ENCODE assay signal across 21 mouse cellular contexts in genomic region chr16:20540438-20540837, GRCm38 (mm10). TPM values are rescaled to one million over a fixed set of nuclear protein-coding genes. Genes with fewer than 3 reads are reported as not detected.
DNase-seq lines count a peak whose midpoint lies in the region; ATAC-seq and TF ChIP-seq lines count a peak whose summit lies in the region.
"Had no signal": no experiment of that assay in that cellular context is flagged by ENCODE, and none has a peak within 500 bp of the region (broad histone marks: within the 10 kb centered on the region; RNA-seq: fewer than 3 reads in every experiment).

No protein-coding gene starts in this region.

- no peak overlapping the region for H3K4me3 ChIP-seq in G1E (ENCODE audit: low read depth, low read length)
- no peak overlapping the region for H3K4me3 ChIP-seq in macrophage (ENCODE audit: inconsistent target)
- no peak overlapping the region for H3K4me3 ChIP-seq in limb, embryonic 10.5 days
- H3K4me3 ChIP-seq: forebrain, embryonic 15.5 days; stomach, embryonic 15.5 days had no signal

- H3K36me3 ChIP-seq in G1E (replicated peaks): peaks cover 80% of the 10 kb centered on the region
- peaks cover 51% of the 10 kb centered on the region for H3K36me3 ChIP-seq in macrophage (ENCODE audit: inconsistent target)
- H3K36me3 ChIP-seq in limb, embryonic 10.5 days: peaks cover 77% of the 10 kb centered on the region

- peaks cover 58% of the 10 kb centered on the region for H3K79me2 ChIP-seq in macrophage (ENCODE audit: inconsistent target)

- TF ChIP-seq CTCF in G1E (IDR thresholded peaks at IDR 0.05; ENCODE audit: low read depth, low read length): no peak

- peaks cover 47% of the 10 kb centered on the region for H3K4me1 ChIP-seq in G1E (ENCODE audit: insufficient read depth, low read depth, low read length)
- H3K4me1 ChIP-seq in limb, embryonic 10.5 days: peaks cover 26% of the 10 kb centered on the region

- peak; percentile 69 for ATAC-seq in G1E (ENCODE audit: extremely low read depth, insufficient number of reproducible peaks, low FRiP score, poor library complexity, severe bottlenecking)
- no peak for ATAC-seq in megakaryocyte-erythroid progenitor cell, adult 5-6 weeks (replicated peaks; ENCODE audit: low FRiP score, low TSS enrichment, poor library complexity, severe bottlenecking)
- ATAC-seq: activated CD4-positive, CD25-positive, alpha-beta regulatory T cell, adult 4 months; forebrain, embryonic 15.5 days; Patski had no signal

- H3K9me3 ChIP-seq in G1E (replicated peaks): no peaks in the 10 kb centered on the region
- H3K9me3 ChIP-seq in limb, embryonic 10.5 days (replicated peaks): no peaks in the 10 kb centered on the region
- H3K9me3 ChIP-seq: forebrain, embryonic 15.5 days; stomach, embryonic 15.5 days had no signal

- peak; percentile 89 for DNase-seq in heart, adult 11 months
- no peak for DNase-seq in heart, adult 8-10 months (ENCODE audit: low spot score)
- DNase-seq in 416B (ENCODE audit: low read depth): peak; percentile 51
- no peak for DNase-seq in G1E (ENCODE audit: low spot score)
- DNase-seq in limb, embryonic 10.5 days (ENCODE audit: low spot score): no peak
- DNase-seq: B cell, adult 2 months; cerebellum, adult 11-12 months; cerebellum, postnatal 25 days; embryo, embryonic 11 days; gastrocnemius, postnatal 25 days; kidney, adult 9 months; kidney, postnatal 25 days; retina, postnatal 1 day had no signal

- H3K27me3 ChIP-seq in G1E (ENCODE audit: insufficient read depth, low read length): no peaks in the 10 kb centered on the region
- H3K27me3 ChIP-seq in limb, embryonic 10.5 days (ENCODE audit: low read depth, poor library complexity, severe bottlenecking): no peaks in the 10 kb centered on the region
- H3K27me3 ChIP-seq: forebrain, embryonic 15.5 days; Patski; stomach, embryonic 15.5 days had no signal

- H3K27ac ChIP-seq in macrophage: peak overlapping the region; percentile 97
- H3K27ac ChIP-seq in limb, embryonic 10.5 days: no peak overlapping the region
- H3K27ac ChIP-seq: forebrain, embryonic 15.5 days; stomach, embryonic 15.5 days had no signal

- WGBS in macrophage (ENCODE audit: missing documents): 67% methylated on average over 4 of the region's 4 CpGs
- 86% methylated on average over 4 of the region's 4 CpGs for whole genome bisulfite sequencing in limb, embryonic 10.5 days

RNA-seq across cellular contexts. Expression of gene Ap2m1, which starts 5.2 kb away (rescaled TPM):
- total RNA-seq in heart, adult 8-10 months (2022): 100 to 1,000 TPM; 186 to 215 (median 203) TPM
- total RNA-seq in G1E (2014; fragmentation: Nextera tagmentation) (302 and 342 TPM in 2 replicates), G1E (2017) (173 and 186 TPM in 2 replicates)
- polyA plus RNA-seq in G1E (2012) (67.5 and 73.4 TPM in 2 replicates), macrophage (2018) (675 to 1,015 TPM (median 722 TPM) in 3 replicates)
- total RNA-seq in macrophage (2018; cell fraction: chromatin; rRNA removed): 100 to 1,000 TPM; 127 to 545 (median 357) TPM
- total RNA-seq in macrophage (2018; cell fraction: cytosol; rRNA removed): 100 to 1,000 TPM; 501 to 774 (median 571) TPM
- total RNA-seq in macrophage (2018; cell fraction: nucleus; rRNA removed): 100 to 1,000 TPM; 149 to 410 (median 261) TPM
- 536 and 586 TPM in 2 replicates for polyA plus RNA-seq in limb, embryonic 10.5 days (2016; fragmentation: Nextera tagmentation; extraction: Ambion mirVana)
- 166 and 200 TPM in 2 replicates for total RNA-seq in megakaryocyte-erythroid progenitor cell, adult 5-6 weeks (2014; fragmentation: Nextera tagmentation)
- total RNA-seq in megakaryocyte-erythroid progenitor cell, adult 5-6 weeks (2017): 113 and 150 TPM in 2 replicates

RNA-seq across cellular contexts. Expression of gene Abcf3, which starts 7.9 kb away (rescaled TPM):
- 10 to 100 TPM; 62.4 to 85.5 (median 78.0) TPM for total RNA-seq in heart, adult 8-10 months (2022)
- total RNA-seq in G1E (2014; fragmentation: Nextera tagmentation): 34.6 and 35.1 TPM in 2 replicates
- 66.1 and 70.1 TPM in 2 replicates for total RNA-seq in G1E (2017)
- 21.1 and 22.1 TPM in 2 replicates for polyA plus RNA-seq in G1E (2012)
- 100 to 1,000 TPM in 16 of 26 experiments, 10 to 100 TPM in 10; 50.4 to 230 (median 109) TPM for total RNA-seq in macrophage (2018; cell fraction: chromatin; rRNA removed)
- 10 to 100 TPM; 21.7 to 36.4 (median 30.4) TPM for total RNA-seq in macrophage (2018; cell fraction: cytosol; rRNA removed)
- 10 to 100 TPM; 26.2 to 97.7 (median 43.0) TPM for total RNA-seq in macrophage (2018; cell fraction: nucleus; rRNA removed)
- 27.6 to 31.0 TPM (median 28.9 TPM) in 3 replicates for polyA plus RNA-seq in macrophage (2018)
- polyA plus RNA-seq in limb, embryonic 10.5 days (2016; fragmentation: Nextera tagmentation; extraction: Ambion mirVana): 49.7 and 61.9 TPM in 2 replicates
- 42.8 and 60.5 TPM in 2 replicates for total RNA-seq in megakaryocyte-erythroid progenitor cell, adult 5-6 weeks (2014; fragmentation: Nextera tagmentation)
- total RNA-seq in megakaryocyte-erythroid progenitor cell, adult 5-6 weeks (2017): 38.7 and 42.9 TPM in 2 replicates

RNA-seq across cellular contexts. Expression of gene Dvl3, which starts 23.7 kb away (rescaled TPM):
- total RNA-seq in heart, adult 8-10 months (2022): 10 to 100 TPM; 45.9 to 51.0 (median 48.2) TPM
- total RNA-seq in G1E (2014; fragmentation: Nextera tagmentation) (51.8 and 57.2 TPM in 2 replicates), G1E (2017) (2.8 and 3.0 TPM in 2 replicates)
- polyA plus RNA-seq in G1E (2012) (26.9 and 28.2 TPM in 2 replicates), macrophage (2018) (10.4 to 15.3 TPM (median 12.1 TPM) in 3 replicates)
- 10 to 100 TPM; 16.5 to 63.8 (median 41.6) TPM for total RNA-seq in macrophage (2018; cell fraction: chromatin; rRNA removed)
- 10 to 100 TPM; 10.8 to 20.5 (median 14.9) TPM for total RNA-seq in macrophage (2018; cell fraction: cytosol; rRNA removed)
- 10 to 100 TPM; 13.3 to 48.8 (median 26.7) TPM for total RNA-seq in macrophage (2018; cell fraction: nucleus; rRNA removed)
- 28.6 and 33.5 TPM in 2 replicates for polyA plus RNA-seq in limb, embryonic 10.5 days (2016; fragmentation: Nextera tagmentation; extraction: Ambion mirVana)
- total RNA-seq in megakaryocyte-erythroid progenitor cell, adult 5-6 weeks (2014; fragmentation: Nextera tagmentation): 27.7 and 32.8 TPM in 2 replicates
- total RNA-seq in megakaryocyte-erythroid progenitor cell, adult 5-6 weeks (2017): 2.7 and 3.3 TPM in 2 replicates

RNA-seq across cellular contexts. Expression of gene Eif2b5, which starts 41.8 kb away (rescaled TPM):
- 10 to 100 TPM; 50.5 to 59.7 (median 55.2) TPM for total RNA-seq in heart, adult 8-10 months (2022)
- total RNA-seq in G1E (2014; fragmentation: Nextera tagmentation) (40.5 and 43.6 TPM in 2 replicates), G1E (2017) (105 and 107 TPM in 2 replicates)
- polyA plus RNA-seq in G1E (2012) (24.8 and 25.5 TPM in 2 replicates), macrophage (2018) (25.2 to 45.4 TPM (median 30.4 TPM) in 3 replicates)
- 10 to 100 TPM in 23 of 26 experiments, 1 to 10 TPM in 3; 5.4 to 28.2 (median 18.6) TPM for total RNA-seq in macrophage (2018; cell fraction: chromatin; rRNA removed)
- 10 to 100 TPM; 24.2 to 36.0 (median 31.1) TPM for total RNA-seq in macrophage (2018; cell fraction: cytosol; rRNA removed)
- 10 to 100 TPM in 25 of 26 experiments, 1 to 10 TPM in 1; 8.7 to 27.0 (median 15.2) TPM for total RNA-seq in macrophage (2018; cell fraction: nucleus; rRNA removed)
- polyA plus RNA-seq in limb, embryonic 10.5 days (2016; fragmentation: Nextera tagmentation; extraction: Ambion mirVana): 164 and 173 TPM in 2 replicates
- 80.8 and 82.4 TPM in 2 replicates for total RNA-seq in megakaryocyte-erythroid progenitor cell, adult 5-6 weeks (2014; fragmentation: Nextera tagmentation)
- total RNA-seq in megakaryocyte-erythroid progenitor cell, adult 5-6 weeks (2017): 108 TPM in 2 replicates

RNA-seq across cellular contexts. Expression of gene Vwa5b2, which starts 48.8 kb away (rescaled TPM):
- under 1 TPM in 3 of 4 experiments, not detected in 1; 0.49 to 0.71 (median 0.69) TPM for total RNA-seq in heart, adult 8-10 months (2022)
- not detected in 2 replicates for total RNA-seq in G1E (2014; fragmentation: Nextera tagmentation)
- 0.29 TPM in 1 of 2 replicates, not detected in the other for total RNA-seq in G1E (2017)
- 0.02 and 0.07 TPM in 2 replicates for polyA plus RNA-seq in G1E (2012)
- total RNA-seq in macrophage (2018; cell fraction: chromatin; rRNA removed): not detected
- not detected for total RNA-seq in macrophage (2018; cell fraction: cytosol; rRNA removed)
- not detected for total RNA-seq in macrophage (2018; cell fraction: nucleus; rRNA removed)
- polyA plus RNA-seq in macrophage (2018): not detected in 3 replicates
- polyA plus RNA-seq in limb, embryonic 10.5 days (2016; fragmentation: Nextera tagmentation; extraction: Ambion mirVana): 0.30 and 0.46 TPM in 2 replicates
- not detected in 2 replicates for total RNA-seq in megakaryocyte-erythroid progenitor cell, adult 5-6 weeks (2014; fragmentation: Nextera tagmentation)
- not detected in 2 replicates for total RNA-seq in megakaryocyte-erythroid progenitor cell, adult 5-6 weeks (2017)
- total RNA-seq: gastrocnemius, postnatal 25 days had no signal
- polyA plus RNA-seq: heart, postnatal 0 days; thymus, postnatal 0 days had no signal

Comparison
In these comparisons a context has a peak if more than half of its experiments do, and no peak if none do; other contexts are left out.
1. DNase-seq: peak in heart, adult 11 months (single experiment) and 416B (single experiment); none in heart, adult 8-10 months (single experiment), G1E (single experiment) and limb, embryonic 10.5 days (single experiment).